Mouse (Mus musculus) kidney, postnatal 14 days (tissue): ENCODE results near the gene Atad2b.
"Not testable (repeated sequence)": the region's sequence is repeated elsewhere in the genome, so short reads cannot be mapped to it uniquely, and the experiment has no call there.

Experiments used
- DNase-seq: peaks from one replicate; pipeline ENCODE4 v3.0.0; 2022; ENCODE audit warnings: mixed read lengths

Atad2b gene

GRCm38 (mm10) chr12:4916994-4917804, at the start of gene Atad2b:
Gene Atad2b, plus strand, starts transcription at chr12:4917353.
- DNase-seq = peak; percentile 98

GRCm38 (mm10) chr12:4868924-4869323, 48.2 kb upstream of the Atad2b start:
- no peak for DNase-seq

- DNase-seq = no peak
Observed at GRCm38 (mm10) chr12:4871260-4871659, 45.9 kb upstream of the Atad2b start.

GRCm38 (mm10) chr12:4872273-4872672, 44.9 kb upstream of the Atad2b start:
- DNase-seq = no peak

DNA sequence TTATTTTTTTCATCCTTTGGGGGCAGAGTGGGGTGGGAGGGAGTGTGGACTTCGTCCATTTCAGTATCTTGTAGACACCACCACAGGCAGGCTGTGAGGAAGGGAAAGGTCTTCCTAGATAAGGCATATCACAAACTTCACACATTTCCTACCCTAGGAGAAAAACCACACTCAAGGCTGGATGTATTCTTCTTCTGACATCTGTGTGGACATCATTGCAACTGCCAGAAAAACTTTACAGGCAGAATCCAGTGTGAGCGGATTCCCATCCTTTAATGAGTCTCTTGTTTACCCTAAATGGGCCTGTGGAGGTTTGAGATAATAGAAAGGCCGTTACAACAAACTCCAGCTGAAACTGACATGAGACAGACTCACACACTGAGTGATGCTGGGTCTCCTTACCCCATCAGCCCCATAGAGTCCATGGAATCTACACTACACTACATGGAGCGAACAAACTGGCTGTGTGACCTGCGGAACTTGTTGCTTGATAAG, 44.1 kb upstream of the Atad2b start:
- no peak for DNase-seq

- DNase-seq = no peak
Observed at GRCm38 (mm10) chr12:4873531-4873930, 43.6 kb upstream of the Atad2b start.

GRCm38 (mm10) chr12:4874161-4874927, 42.8 kb upstream of the Atad2b start, which contains the start of gene Mfsd2b:
Gene Mfsd2b, minus strand, starts transcription at chr12:4874359.
- DNase-seq = peak; percentile 86

- no peak for DNase-seq
Observed at GRCm38 (mm10) chr12:4875623-4876022, 41.5 kb upstream of the Atad2b start.

DNA sequence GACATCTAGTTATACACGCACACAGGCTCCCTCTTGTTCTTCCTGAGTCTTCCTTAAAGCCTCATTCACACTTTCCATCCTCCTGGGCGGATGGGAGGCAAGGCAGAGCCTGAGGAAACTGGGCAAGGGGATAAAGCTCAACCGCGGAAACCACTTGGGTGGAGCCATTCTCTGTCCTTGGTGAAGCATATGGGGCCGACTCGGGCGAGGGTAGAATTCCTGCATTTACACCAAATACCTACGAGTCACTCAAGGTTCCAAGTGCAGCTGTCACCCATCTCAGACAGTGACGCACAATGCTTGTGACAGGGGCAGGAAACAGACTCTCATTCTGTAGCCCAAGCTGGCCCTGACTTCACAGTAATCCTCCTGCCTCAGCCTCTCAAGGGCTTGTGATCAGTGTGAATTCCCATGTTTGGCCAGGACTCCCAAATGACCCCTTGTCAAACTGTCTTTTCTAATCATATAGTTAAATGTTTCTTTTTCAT, 38.8 kb upstream of the Atad2b start:
- no peak for DNase-seq

- no peak for DNase-seq
Observed at GRCm38 (mm10) chr12:4879048-4879447, 38.1 kb upstream of the Atad2b start.

DNA sequence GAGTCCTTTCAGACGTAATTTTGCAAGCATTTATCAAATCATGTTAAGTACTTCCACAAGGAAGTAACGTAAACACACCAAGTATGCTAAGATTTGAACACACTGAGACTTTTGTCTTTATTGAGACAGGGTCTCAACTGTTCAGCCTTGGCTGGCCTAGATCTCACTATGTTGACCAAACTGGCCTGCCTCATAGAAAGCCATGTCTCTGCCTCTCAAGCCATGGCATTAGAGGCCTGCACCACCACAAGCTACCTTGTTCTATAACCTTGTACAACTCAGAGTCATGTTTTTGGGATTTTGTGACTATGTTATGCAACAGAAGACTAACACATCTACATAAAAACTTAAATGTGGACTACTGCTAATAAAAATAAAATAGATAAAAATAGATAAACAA, 35.1 kb upstream of the Atad2b start:
- DNase-seq = no peak

GRCm38 (mm10) chr12:4885062-4885461, 32.1 kb upstream of the Atad2b start:
- no peak for DNase-seq

DNA sequence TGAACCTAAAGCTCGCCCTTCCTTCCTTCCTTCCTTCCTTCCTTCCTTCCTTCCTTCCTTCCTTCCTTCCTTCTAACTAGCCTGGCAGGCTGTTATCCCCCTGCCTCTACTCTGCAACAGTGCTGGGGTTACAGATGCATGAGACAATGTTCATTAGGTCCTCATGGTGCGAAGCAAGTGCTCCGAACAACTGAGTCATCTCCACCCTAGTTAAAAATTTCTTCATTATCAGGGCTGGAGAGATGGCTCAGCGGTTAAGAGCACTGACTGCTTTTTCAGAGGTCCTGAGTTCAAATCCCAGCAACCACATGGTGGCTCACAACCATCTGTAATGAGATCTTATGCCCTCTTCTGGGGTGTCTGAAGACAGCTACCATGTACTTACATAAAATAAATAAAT, 30.6 kb upstream of the Atad2b start:
- DNase-seq = not testable (repeated sequence)

DNA sequence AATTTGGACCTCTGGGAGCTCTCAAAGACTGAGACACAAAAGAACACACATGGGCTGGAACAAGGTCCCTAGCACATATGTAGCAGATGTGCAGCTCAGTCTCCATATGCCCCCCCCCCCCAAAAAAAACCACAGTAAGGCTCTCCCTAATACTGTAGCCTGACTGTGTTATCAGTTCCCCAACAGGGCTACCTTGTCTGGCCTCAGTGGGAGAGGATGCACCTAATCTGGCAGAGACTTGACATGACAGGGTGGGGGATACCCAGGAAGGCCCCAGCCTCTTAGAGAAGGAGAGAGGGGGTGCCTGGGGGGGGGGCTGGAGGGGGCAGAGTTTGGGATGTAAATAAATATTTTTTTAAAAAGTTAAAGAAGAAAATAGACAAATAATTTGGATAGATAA, 28.4 kb upstream of the Atad2b start:
- no peak for DNase-seq

GRCm38 (mm10) chr12:4889251-4889650, 27.9 kb upstream of the Atad2b start:
- no peak for DNase-seq

- no peak for DNase-seq
Observed at GRCm38 (mm10) chr12:4889891-4890290, 27.3 kb upstream of the Atad2b start.

DNA sequence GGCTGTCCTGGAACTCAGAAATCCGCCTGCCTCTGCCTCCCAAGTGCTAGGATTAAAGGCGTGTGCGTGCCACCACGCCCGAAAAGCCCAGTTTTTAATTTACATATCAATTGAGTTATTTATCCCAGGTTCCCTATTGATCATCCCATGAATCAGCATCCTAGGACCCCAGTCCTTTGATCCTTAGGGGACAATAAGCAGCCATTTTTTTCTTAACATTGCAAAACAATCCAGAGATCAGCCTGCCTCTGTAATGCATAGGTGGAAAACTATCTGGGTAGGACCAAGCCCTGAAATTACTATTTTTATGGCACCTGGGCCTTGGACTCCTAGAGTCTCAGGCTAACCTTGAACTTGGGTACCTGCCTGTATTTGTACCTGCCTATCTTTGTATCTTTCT, 19.1 kb upstream of the Atad2b start:
- no peak for DNase-seq

DNA sequence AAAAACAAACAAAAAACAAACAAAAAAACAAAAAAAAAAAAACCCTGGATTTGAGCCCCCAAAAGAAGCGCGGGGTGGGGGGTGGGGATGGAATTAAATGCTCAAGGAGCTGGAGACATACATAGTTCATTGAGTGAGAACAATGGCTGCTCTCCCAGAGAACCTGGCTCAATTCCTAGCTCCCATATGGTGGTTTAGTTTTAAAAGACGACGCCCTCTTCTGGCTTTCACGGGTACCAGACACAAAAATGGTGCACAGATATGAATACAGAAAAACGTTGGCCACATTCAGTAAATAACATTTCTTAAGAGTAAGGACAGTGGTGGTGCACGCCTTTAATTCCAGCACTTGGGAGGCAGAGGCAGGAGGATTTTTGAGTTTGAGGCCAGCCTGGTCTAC, 11.2 kb upstream of the Atad2b start:
- DNase-seq = no peak

DNA sequence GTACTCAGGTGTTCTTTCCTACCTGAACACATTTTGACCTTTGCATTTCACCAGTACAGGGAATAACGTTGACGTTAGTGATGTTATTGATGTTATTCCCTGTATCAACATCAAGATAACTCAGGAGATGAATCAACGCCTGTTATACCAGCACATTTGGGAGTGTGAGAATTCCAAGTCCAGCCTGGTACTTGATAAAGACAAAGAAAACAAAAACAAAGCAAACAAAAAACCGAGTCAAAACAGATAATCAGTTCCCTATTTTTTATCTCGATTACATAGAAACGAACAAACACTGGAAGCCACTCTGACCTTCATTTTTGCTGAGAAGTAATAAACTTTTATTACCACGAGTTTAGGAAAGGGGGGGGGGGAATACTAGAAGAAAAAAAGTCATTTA, 10.7 kb upstream of the Atad2b start:
- DNase-seq = no peak

DNA sequence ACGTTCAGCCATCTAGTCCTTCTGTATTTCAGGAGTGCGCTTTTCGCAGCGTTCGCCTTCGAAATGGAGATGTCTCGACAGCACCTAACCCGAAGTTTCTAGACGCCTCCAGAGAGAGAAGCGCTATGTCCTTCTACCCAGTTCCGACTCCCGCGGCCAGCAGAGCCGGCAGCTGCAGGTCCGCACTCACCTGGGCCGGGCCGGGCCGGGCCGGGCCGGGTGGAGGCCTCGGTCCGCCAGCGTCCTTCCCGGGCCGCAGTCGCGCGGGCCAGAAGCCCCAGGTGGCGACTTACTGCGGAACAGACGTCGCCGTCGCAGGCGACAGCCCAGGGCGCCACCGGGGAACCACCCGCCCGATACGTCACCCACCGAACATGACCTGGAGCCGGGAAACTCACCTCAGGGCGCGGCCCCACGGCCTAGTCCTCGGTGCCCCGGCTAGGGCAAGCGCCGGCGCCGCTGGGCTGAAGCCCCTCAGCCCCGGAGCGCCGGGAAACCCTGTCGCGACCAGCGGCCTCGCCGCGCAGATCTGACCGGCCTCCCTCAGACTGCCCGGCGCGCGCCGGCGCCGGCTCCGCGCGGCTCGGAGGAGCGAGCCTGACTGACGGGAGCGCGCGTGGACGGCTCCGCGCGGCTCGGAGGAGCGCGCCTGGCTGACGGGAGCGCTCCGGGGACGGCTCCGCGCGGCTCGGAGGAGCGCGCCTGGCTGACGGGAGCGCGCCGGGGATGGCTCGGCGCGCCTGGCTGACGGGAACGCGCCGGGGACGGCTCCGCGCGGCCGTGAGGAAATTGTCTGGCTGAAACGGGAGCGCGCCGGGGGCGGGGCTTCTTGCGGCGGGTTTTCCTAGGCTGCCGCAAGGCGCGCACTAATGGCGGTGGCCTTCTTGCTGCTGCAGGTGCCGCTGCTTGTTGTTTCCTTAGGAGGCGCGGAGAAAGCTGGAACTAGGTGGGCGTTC, 9.9 kb upstream of the Atad2b start, which contains the start of gene Ubxn2a:
Gene Ubxn2a (minus strand): TSS at position 755 of the 956 bp plus-strand sequence.
- peak; percentile 98 for DNase-seq

DNA sequence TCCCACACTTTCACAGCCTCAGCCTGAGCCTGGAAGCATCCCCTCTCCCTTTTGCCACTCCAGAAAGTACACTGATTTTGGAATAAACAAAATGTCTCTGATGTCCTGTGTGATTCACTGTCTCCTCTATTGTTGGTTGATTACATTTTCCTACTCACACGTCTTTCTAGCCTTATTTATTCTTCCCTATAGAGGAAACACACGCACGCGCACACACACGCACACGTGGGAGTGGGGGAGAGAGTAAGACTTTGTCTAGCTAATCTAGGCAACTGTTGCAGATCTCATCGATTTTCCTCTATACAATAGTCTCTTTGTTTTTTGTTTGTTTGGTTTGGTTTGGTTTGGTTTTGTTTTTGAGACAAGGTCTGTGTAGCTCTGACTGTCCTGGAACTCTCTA, 8.8 kb upstream of the Atad2b start:
- no peak for DNase-seq

DNA sequence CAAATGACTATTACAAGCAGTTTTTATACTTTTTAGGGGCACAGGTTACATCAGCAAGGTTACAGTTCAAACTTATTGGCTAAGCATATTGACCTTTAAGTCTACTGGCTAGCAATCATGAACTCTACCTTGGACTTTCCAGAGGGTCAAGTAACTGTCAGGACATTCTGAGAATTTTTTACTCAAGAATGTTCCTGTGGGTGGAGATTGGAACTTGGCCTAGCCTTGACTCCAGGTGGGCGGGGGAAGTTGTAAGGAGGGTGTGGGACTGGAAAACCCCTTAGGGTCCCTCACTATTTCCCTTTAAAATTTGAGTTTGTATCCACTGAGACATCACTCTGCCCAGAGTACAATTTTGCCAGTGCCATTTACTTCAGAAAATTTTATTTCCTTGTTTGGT, 6.7 kb upstream of the Atad2b start:
- DNase-seq = not testable (repeated sequence)
